Mouse (Mus musculus): ENCODE measurements around the gene Rtp4. TPM values are rescaled to one million over a fixed set of nuclear protein-coding genes. Genes with fewer than 3 reads are reported as not detected.

The Rtp4 gene
- total and polyA plus RNA-seq, 2 experiments from 2014 or later, result 6.3 to 8.4 TPM

- Histone ChIP-seq H3K36me3 (ENCODE audit: insufficient read depth, low read length) (no peaks in the 10 kb centered on the region), H3K4me2 (ENCODE audit: low read depth, low read length, poor library complexity, severe bottlenecking) (no peak overlapping the region), H3K27me3 (ENCODE audit: insufficient read depth, low read length) (no peaks in the 10 kb centered on the region), H3K9me3 (ENCODE audit: low read length) (no peaks in the 10 kb centered on the region), H3K9ac (replicated peaks; ENCODE audit: low read length, poor library complexity, severe bottlenecking) (no peak overlapping the region), H3K4me3 (ENCODE audit: low read depth, low read length) (no peak overlapping the region), H3K27ac (ENCODE audit: low read depth, low read length) (no peak overlapping the region), H3K4me1 (ENCODE audit: insufficient read depth, low read length) (no peaks in the 10 kb centered on the region)
- peak; percentile 34 for TF ChIP-seq CTCF (IDR thresholded peaks at IDR 0.05)
- no peak for ATAC-seq (ENCODE audit: low FRiP score)
- WGBS, result 95% methylated on average over 4 of the region's 4 CpGs
- no peak for DNase-seq (ENCODE audit: low spot score)
Observed at GRCm38 (mm10) chr16:23547783-23548182, 27.7 kb downstream of the Rtp4 start.

GRCm38 (mm10) chr16:23550346-23550980, 30.4 kb downstream of the Rtp4 start:
- H3K9me3 ChIP-seq (ENCODE audit: low read length), result no peaks in the 10 kb centered on the region
- TF ChIP-seq CTCF (IDR thresholded peaks at IDR 0.05), result peak; percentile 92
- no peak overlapping the region for H3K9ac ChIP-seq (replicated peaks; ENCODE audit: low read length, poor library complexity, severe bottlenecking)
- H3K4me1 ChIP-seq (ENCODE audit: insufficient read depth, low read length), result no peaks in the 10 kb centered on the region
- peak; percentile 85 for DNase-seq (ENCODE audit: low spot score)
- H3K4me2 ChIP-seq (ENCODE audit: low read depth, low read length, poor library complexity, severe bottlenecking), result no peak overlapping the region
- H3K27me3 ChIP-seq (ENCODE audit: insufficient read depth, low read length), result no peaks in the 10 kb centered on the region
- peak overlapping the region; percentile 21; the same call in 1 of the 2 replicates for H3K27ac ChIP-seq (ENCODE audit: low read depth, low read length)
- 37% methylated on average over 8 of the region's 8 CpGs for WGBS
- H3K36me3 ChIP-seq (ENCODE audit: insufficient read depth, low read length), result no peaks in the 10 kb centered on the region
- H3K4me3 ChIP-seq (ENCODE audit: low read depth, low read length), result no peak overlapping the region
- ATAC-seq (ENCODE audit: low FRiP score), result peak; percentile 74; the same call in 1 of the 2 replicates

GRCm38 (mm10) chr16:23550981-23551582, 31.0 kb downstream of the Rtp4 start:
- H3K9me3 ChIP-seq (ENCODE audit: low read length), result no peaks in the 10 kb centered on the region
- H3K36me3 ChIP-seq (ENCODE audit: insufficient read depth, low read length), result no peaks in the 10 kb centered on the region
- no peaks in the 10 kb centered on the region for H3K4me1 ChIP-seq (ENCODE audit: insufficient read depth, low read length)
- peak overlapping the region; percentile 26; the same call in 1 of the 2 replicates for H3K27ac ChIP-seq (ENCODE audit: low read depth, low read length)
- ATAC-seq (ENCODE audit: low FRiP score), result peak; percentile 61
- WGBS, result 71% methylated on average over 18 of the region's 18 CpGs
- peak; percentile 41 for TF ChIP-seq CTCF (IDR thresholded peaks at IDR 0.05)
- no peaks in the 10 kb centered on the region for H3K27me3 ChIP-seq (ENCODE audit: insufficient read depth, low read length)
- DNase-seq (ENCODE audit: low spot score), result peak; percentile 39
- no peak overlapping the region for H3K4me3 ChIP-seq (ENCODE audit: low read depth, low read length)
- no peak overlapping the region for H3K9ac ChIP-seq (replicated peaks; ENCODE audit: low read length, poor library complexity, severe bottlenecking)
- H3K4me2 ChIP-seq (ENCODE audit: low read depth, low read length, poor library complexity, severe bottlenecking), result no peak overlapping the region

- Histone ChIP-seq H3K27ac (ENCODE audit: low read depth, low read length) (no peak overlapping the region), H3K4me3 (ENCODE audit: low read depth, low read length) (no peak overlapping the region), H3K27me3 (ENCODE audit: insufficient read depth, low read length) (no peaks in the 10 kb centered on the region), H3K4me1 (ENCODE audit: insufficient read depth, low read length) (no peaks in the 10 kb centered on the region), H3K9ac (replicated peaks; ENCODE audit: low read length, poor library complexity, severe bottlenecking) (no peak overlapping the region), H3K9me3 (ENCODE audit: low read length) (no peaks in the 10 kb centered on the region), H3K36me3 (ENCODE audit: insufficient read depth, low read length) (no peaks in the 10 kb centered on the region), H3K4me2 (ENCODE audit: low read depth, low read length, poor library complexity, severe bottlenecking) (no peak overlapping the region)
- ATAC-seq (ENCODE audit: low FRiP score), result no peak
- DNase-seq (ENCODE audit: low spot score), result no peak
- 85% methylated on average over 5 of the region's 5 CpGs for WGBS
- TF ChIP-seq CTCF (IDR thresholded peaks at IDR 0.05), result no peak
Observed at GRCm38 (mm10) chr16:23554673-23555072, 34.6 kb downstream of the Rtp4 start.

- Histone ChIP-seq H3K9ac (replicated peaks; ENCODE audit: low read length, poor library complexity, severe bottlenecking) (no peak overlapping the region), H3K27ac (ENCODE audit: low read depth, low read length) (no peak overlapping the region), H3K4me1 (ENCODE audit: insufficient read depth, low read length) (no peaks in the 10 kb centered on the region), H3K9me3 (ENCODE audit: low read length) (no peaks in the 10 kb centered on the region), H3K36me3 (ENCODE audit: insufficient read depth, low read length) (no peaks in the 10 kb centered on the region), H3K4me3 (ENCODE audit: low read depth, low read length) (no peak overlapping the region), H3K4me2 (ENCODE audit: low read depth, low read length, poor library complexity, severe bottlenecking) (no peak overlapping the region), H3K27me3 (ENCODE audit: insufficient read depth, low read length) (no peaks in the 10 kb centered on the region)
- WGBS, result 96% methylated on average over 5 of the region's 5 CpGs
- DNase-seq (ENCODE audit: low spot score) (no peak), ATAC-seq (ENCODE audit: low FRiP score) (no peak)
- no peak for TF ChIP-seq CTCF (IDR thresholded peaks at IDR 0.05)
Observed at GRCm38 (mm10) chr16:23557195-23557594, 37.1 kb downstream of the Rtp4 start.

GRCm38 (mm10) chr16:23557669-23558068, 37.6 kb downstream of the Rtp4 start:
- no peak for DNase-seq (ENCODE audit: low spot score)
- no peaks in the 10 kb centered on the region for H3K36me3 ChIP-seq (ENCODE audit: insufficient read depth, low read length)
- H3K4me2 ChIP-seq (ENCODE audit: low read depth, low read length, poor library complexity, severe bottlenecking), result no peak overlapping the region
- H3K27me3 ChIP-seq (ENCODE audit: insufficient read depth, low read length), result no peaks in the 10 kb centered on the region
- H3K27ac ChIP-seq (ENCODE audit: low read depth, low read length), result no peak overlapping the region
- no peak overlapping the region for H3K9ac ChIP-seq (replicated peaks; ENCODE audit: low read length, poor library complexity, severe bottlenecking)
- H3K4me1 ChIP-seq (ENCODE audit: insufficient read depth, low read length), result no peaks in the 10 kb centered on the region
- H3K9me3 ChIP-seq (ENCODE audit: low read length), result no peaks in the 10 kb centered on the region
- no peak for ATAC-seq (ENCODE audit: low FRiP score)
- no peak for TF ChIP-seq CTCF (IDR thresholded peaks at IDR 0.05)
- no peak overlapping the region for H3K4me3 ChIP-seq (ENCODE audit: low read depth, low read length)
- 96% methylated on average over 2 of the region's 2 CpGs for WGBS

All from midbrain, postnatal 0 days (tissue).